Comparison of ENCODE assay signal across 8 mouse cellular contexts in the genomic region with DNA sequence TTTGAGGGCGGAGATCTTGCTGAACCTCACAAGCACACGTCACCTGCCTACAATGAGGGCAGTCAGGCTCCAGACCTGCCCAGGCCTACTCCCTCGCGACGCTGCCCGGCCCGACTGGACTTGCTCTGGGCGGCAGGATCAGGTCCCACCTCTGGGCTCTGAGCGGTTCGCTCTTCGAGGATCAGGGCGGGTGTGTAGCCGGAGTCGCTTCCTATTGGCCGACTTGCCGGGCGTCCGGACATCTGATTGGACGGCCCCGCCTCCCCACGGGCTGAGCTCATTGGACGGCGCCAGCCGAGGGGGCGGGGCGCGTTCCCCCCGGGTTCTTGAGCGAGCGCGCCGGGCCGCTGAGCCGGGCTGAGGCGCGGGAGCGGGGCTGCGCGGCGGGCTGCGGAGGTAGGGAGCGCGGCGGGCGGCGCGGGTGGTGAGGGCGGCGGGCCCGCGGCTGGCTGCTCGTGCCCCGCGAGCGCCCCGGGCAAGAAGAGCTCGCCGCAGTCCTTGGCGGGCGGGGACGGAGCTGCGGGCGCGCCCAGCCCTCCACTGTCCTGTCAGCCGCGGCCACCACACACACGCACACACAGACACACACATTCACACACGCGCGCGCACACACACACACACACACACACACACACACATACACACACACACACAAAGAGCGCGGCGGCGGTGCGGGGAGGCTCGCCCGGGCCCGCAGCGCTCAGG.
A peak's percentile ranks its signal among the peaks of the same experiment; 100 is the strongest.
DNase-seq lines count a peak whose midpoint lies in the region; ATAC-seq lines count a peak whose summit lies in the region.

No protein-coding gene starts in this region.

- DNase-seq in ZHBTc4 (ENCODE audit: low read depth, low spot score), result peak; percentile 98
- DNase-seq in cerebellum, postnatal 4 days (ENCODE audit: low spot score in 2 of 2), result peak; percentile 95 to 98
- peak; percentile 92 to 96 for DNase-seq in frontal cortex, postnatal 36 days (ENCODE audit: low spot score in 2 of 2)
- peak; percentile 98 for DNase-seq in hindbrain, embryonic 14.5 days (ENCODE audit: low spot score)
- peak; percentile 89 to 92 for DNase-seq in layer of hippocampus, postnatal 25 days (ENCODE audit: extremely low spot score in 1 of 2, low spot score in 1 of 2)
- peak; percentile 97 for DNase-seq in lung, postnatal 14 days
- peak; percentile 97 for DNase-seq in retina, adult 2 months (ENCODE audit: low read depth, low spot score)
- DNase-seq in thymus, postnatal 25 days, result peak; percentile 81

- ATAC-seq in hindbrain, embryonic 14.5 days (ENCODE audit: low FRiP score), result peak; percentile 99

- WGBS in hindbrain, embryonic 14.5 days, result under 1% methylated on average over 54 of the region's 80 CpGs

- H3K27me3 ChIP-seq in hindbrain, embryonic 14.5 days (ENCODE audit: control insufficient read depth, insufficient read depth, low read length), result no peaks in the 10 kb centered on the region

- peaks cover 7% of the 10 kb centered on the region for H3K4me1 ChIP-seq in hindbrain, embryonic 14.5 days (replicated peaks; ENCODE audit: control insufficient read depth, insufficient read depth, low read length)

- H3K9me3 ChIP-seq in hindbrain, embryonic 14.5 days (ENCODE audit: control insufficient read depth, low read length), result no peaks in the 10 kb centered on the region

- peak overlapping the region; percentile 86 for H3K4me3 ChIP-seq in hindbrain, embryonic 14.5 days (replicated peaks; ENCODE audit: low read length)

- H3K4me2 ChIP-seq in hindbrain, embryonic 14.5 days (replicated peaks), result peak overlapping the region; percentile 69

- H3K36me3 ChIP-seq in hindbrain, embryonic 14.5 days (replicated peaks; ENCODE audit: control insufficient read depth, insufficient read depth), result no peaks in the 10 kb centered on the region

- H3K9ac ChIP-seq in hindbrain, embryonic 14.5 days, result peak overlapping the region; percentile 73

- H3K27ac ChIP-seq in hindbrain, embryonic 14.5 days, result peak overlapping the region; percentile 95

Comparison
In these comparisons a context has a peak if more than half of its experiments do, and no peak if none do; other contexts are left out.
1. Peak in every context shown above with its lines: DNase-seq, ATAC-seq, H3K4me3 ChIP-seq and H3K27ac ChIP-seq.